Mouse (Mus musculus): ENCODE measurements at regions not wholly inside any gene's neighbourhood (a gene's known extent, or its start where the extent isn't known, plus 50 kb on each side); places are given as distances from the start of the nearest gene placed in this dataset.

GRCm38 (mm10) chr5:144621967-144622366 is 76.3 kb downstream of the Nptx2 start:
- intact Hi-C loops (cut with DNase I) = no loop called here

GRCm38 (mm10) chr5:144623358-144623757 is 77.7 kb downstream of the Nptx2 start:
- DNase-seq (ENCODE audit: extremely low spot score in 1 of 2, low spot score in 2 of 2) = peak; percentile 36 to 61
- intact Hi-C loops (cut with DNase I) = no loop called here

More at GRCm38 (mm10) chr5:144621967-144622366, 76.3 kb downstream of the Nptx2 start:
- DNase-seq (ENCODE audit: extremely low spot score in 1 of 2, low spot score in 2 of 2) = no peak

GRCm38 (mm10) chr5:144632295-144632694 is 86.6 kb downstream of the Nptx2 start:
- intact Hi-C loops (cut with DNase I) = no loop called here
- DNase-seq (ENCODE audit: extremely low spot score in 1 of 2, low spot score in 2 of 2) = no peak

- intact Hi-C loops (cut with DNase I) = no loop called here
- DNase-seq (ENCODE audit: extremely low spot score in 1 of 2, low spot score in 2 of 2) = peak in 1 of 2 experiments; percentile 38
Measured at GRCm38 (mm10) chr5:144638631-144639030, 92.9 kb downstream of the Nptx2 start.

GRCm38 (mm10) chr5:144639639-144640038 is 93.9 kb downstream of the Nptx2 start:
- no peak for DNase-seq (ENCODE audit: extremely low spot score in 1 of 2, low spot score in 2 of 2)
- intact Hi-C loops (cut with DNase I) = no loop called here

GRCm38 (mm10) chr5:144642766-144643165 is 97.1 kb downstream of the Nptx2 start:
- intact Hi-C loops (cut with DNase I) = no loop called here
- no peak for DNase-seq (ENCODE audit: extremely low spot score in 1 of 2, low spot score in 2 of 2)

- intact Hi-C loops (cut with DNase I) = no loop called here
Measured at GRCm38 (mm10) chr5:144643438-144643837, 97.7 kb downstream of the Nptx2 start.

GRCm38 (mm10) chr5:144645367-144645766 is 99.7 kb downstream of the Nptx2 start:
- intact Hi-C loops (cut with DNase I) = no loop called here
- no peak for DNase-seq (ENCODE audit: extremely low spot score in 1 of 2, low spot score in 2 of 2)

More at GRCm38 (mm10) chr5:144643438-144643837, 97.7 kb downstream of the Nptx2 start:
- DNase-seq (ENCODE audit: extremely low spot score in 1 of 2, low spot score in 2 of 2) = no peak

- intact Hi-C loops (cut with DNase I) = no loop called here
- DNase-seq (ENCODE audit: extremely low spot score in 1 of 2, low spot score in 2 of 2) = no peak
Measured at GRCm38 (mm10) chr5:144647311-144648104, 101.8 kb downstream of the Nptx2 start.

GRCm38 (mm10) chr5:144652231-144652630 is 106.5 kb downstream of the Nptx2 start:
- DNase-seq (ENCODE audit: extremely low spot score in 1 of 2, low spot score in 2 of 2) = no peak
- intact Hi-C loops (cut with DNase I) = no loop called here

- intact Hi-C loops (cut with DNase I) = no loop called here
- DNase-seq (ENCODE audit: extremely low spot score in 1 of 2, low spot score in 2 of 2) = no peak
Measured at GRCm38 (mm10) chr5:144662031-144662430, 99.6 kb downstream of the Tmem130 start.

GRCm38 (mm10) chr5:144663981-144664380 is 97.6 kb downstream of the Tmem130 start:
- intact Hi-C loops (cut with DNase I) = no loop called here
- no peak for DNase-seq (ENCODE audit: extremely low spot score in 1 of 2, low spot score in 2 of 2)

GRCm38 (mm10) chr5:144664571-144665295 is 96.9 kb downstream of the Tmem130 start:
- no peak for DNase-seq (ENCODE audit: extremely low spot score in 1 of 2, low spot score in 2 of 2)
- intact Hi-C loops (cut with DNase I) = no loop called here

- peak in 1 of 2 experiments; percentile 15 for DNase-seq (ENCODE audit: extremely low spot score in 1 of 2, low spot score in 2 of 2)
- intact Hi-C loops (cut with DNase I) = no loop called here
Measured at GRCm38 (mm10) chr5:144668060-144668459, 93.6 kb downstream of the Tmem130 start.

- intact Hi-C loops (cut with DNase I) = no loop called here
- DNase-seq (ENCODE audit: extremely low spot score in 1 of 2, low spot score in 2 of 2) = no peak
Measured at GRCm38 (mm10) chr5:144678815-144679750, 82.5 kb downstream of the Tmem130 start.

- intact Hi-C loops (cut with DNase I) = no loop called here
- DNase-seq (ENCODE audit: extremely low spot score in 1 of 2, low spot score in 2 of 2) = no peak
Measured at GRCm38 (mm10) chr5:144684184-144684583, 77.4 kb downstream of the Tmem130 start.

Measured in left cerebral cortex, postnatal 10 days (tissue).